Mouse (Mus musculus): ENCODE data around the gene Lnx1.

GRCm38 (mm10) chr5:74641000-74641399, 61.7 kb downstream of the Lnx1 start:
- peak; percentile 76 for TF ChIP-seq CTCF (conservative IDR thresholded peaks at IDR 0.05; ENCODE audit: low read length)
- TF ChIP-seq NANOG (IDR thresholded peaks at IDR 0.05; ENCODE audit: borderline replicate concordance, low read length): no peak

Data from E14TG2a.4 (cell line).